Mouse (Mus musculus) neural tube, embryonic 13.5 days (tissue): ENCODE measurements around the gene Mapk7. TPM values are rescaled to one million over a fixed set of nuclear protein-coding genes. Genes with fewer than 3 reads are reported as not detected.
A peak's percentile ranks its signal among the peaks of the same experiment; 100 is the strongest.

Experiments
- ATAC-seq: fragments of 200-750 bp; cut with Nextera tagmentation; 2 replicates; pipeline ENCODE4 v1.8.0; 2017; ENCODE audit warnings: low read depth, mild to moderate bottlenecking, moderate TSS enrichment, moderate library complexity
- H3K27ac ChIP-seq: fragments of 300-500 bp; sonication (generic); replicated peaks from 2 replicates; pipeline ENCODE4 v1.5.1; 2015; ENCODE audit warnings: moderate library complexity, mild to moderate bottlenecking, inconsistent platforms
- H3K27me3 ChIP-seq: fragments of 300-500 bp; sonication (generic); 2 replicates; pipeline ENCODE4 v1.6.1; 2015; ENCODE audit warnings: mild to moderate bottlenecking, inconsistent platforms
- H3K36me3 ChIP-seq: fragments of 300-500 bp; sonication (generic); 2 replicates; pipeline ENCODE4 v1.6.1; 2015; ENCODE audit warnings: mild to moderate bottlenecking, inconsistent platforms
- H3K4me1 ChIP-seq: fragments of 300-500 bp; sonication (generic); replicated peaks from 2 replicates; pipeline ENCODE4 v1.6.1; 2015; ENCODE audit warnings: inconsistent platforms
- H3K4me2 ChIP-seq: fragments of 300-500 bp; sonication (generic); 2 replicates; pipeline ENCODE4 v1.6.1; 2015; ENCODE audit warnings: inconsistent platforms, mild to moderate bottlenecking, moderate library complexity
- H3K4me3 ChIP-seq: fragments of 300-500 bp; sonication (generic); 2 replicates; pipeline ENCODE4 v1.5.1; 2015; ENCODE audit warnings: mild to moderate bottlenecking, inconsistent platforms
- H3K9ac ChIP-seq: fragments of 300-500 bp; sonication (generic); 2 replicates; pipeline ENCODE4 v1.6.1; 2015; ENCODE audit warnings: moderate library complexity, mild to moderate bottlenecking, inconsistent platforms
- H3K9me3 ChIP-seq: fragments of 300-500 bp; sonication (generic); 2 replicates; pipeline ENCODE4 v1.6.1; 2016; ENCODE audit warnings: inconsistent platforms
- whole genome bisulfite sequencing: fragments of 180-500 bp; shearing (Covaris S2); methylation state at CpG from one replicate; pipeline ENCODE4 v1.1.7; 2015; 5-methylcytosine and 5-hydroxymethylcytosine counted together
- polyA plus RNA-seq: library from polyadenylated mRNA; unstranded; fragments of >200 nt; fragmentation: Nextera tagmentation; extraction: Ambion mirVana; gene quantifications from 2 replicates; pipeline ENCODE4 v1.2.1, GENCODE M21; 2015

The Mapk7 gene
- polyA plus RNA-seq, 1 experiment from 2014 or later, result 73.6 TPM

DNA sequence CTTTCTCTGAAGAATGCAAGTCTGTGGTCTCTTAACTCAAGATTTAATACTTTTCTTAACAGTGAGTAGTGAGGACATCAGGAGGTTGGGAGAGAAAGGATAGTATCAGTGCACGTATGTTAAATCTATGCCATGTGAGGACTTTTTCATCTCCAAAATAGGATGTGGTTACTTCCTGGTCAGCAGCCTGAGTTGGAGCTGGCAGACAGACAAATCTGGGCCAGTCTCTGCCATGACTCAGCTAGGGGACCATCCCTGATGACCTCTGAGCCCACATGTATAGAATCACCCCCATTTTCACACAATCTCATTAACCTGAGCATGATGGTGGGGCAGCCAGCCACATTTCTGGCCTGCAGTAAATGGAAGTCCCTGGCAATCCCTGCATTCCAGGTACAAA is 23.8 kb upstream of the Mapk7 start:
- H3K36me3 ChIP-seq, result peaks cover 81% of the 10 kb centered on the region
- H3K9ac ChIP-seq, result no peak overlapping the region
- H3K27ac ChIP-seq, result no peak overlapping the region
- no peaks in the 10 kb centered on the region for H3K9me3 ChIP-seq
- no peaks in the 10 kb centered on the region for H3K27me3 ChIP-seq
- H3K4me1 ChIP-seq, result no peaks in the 10 kb centered on the region
- H3K4me3 ChIP-seq, result no peak overlapping the region
- ATAC-seq, result no peak
- H3K4me2 ChIP-seq, result no peak overlapping the region
- 92% methylated on average over 1 of the region's 1 CpGs for WGBS

DNA sequence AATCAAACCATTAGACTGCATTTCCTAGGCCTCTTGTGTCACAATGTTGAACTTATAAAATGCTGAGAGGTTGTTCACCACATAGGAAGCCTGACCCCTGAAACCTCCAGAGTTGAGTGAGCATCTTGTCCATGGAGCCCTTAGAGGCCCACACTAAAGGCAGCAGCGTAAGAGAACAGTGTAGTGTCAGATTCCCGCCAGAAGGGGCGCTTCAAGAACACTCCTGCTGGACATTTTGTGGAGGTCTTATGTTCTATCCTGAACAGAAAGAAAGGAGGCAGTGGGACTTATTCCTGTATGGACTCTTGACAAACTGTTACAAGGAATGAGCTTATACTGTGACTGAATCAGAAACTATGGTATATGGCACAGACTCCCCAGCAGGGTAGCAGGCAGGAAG is 20.7 kb upstream of the Mapk7 start:
- ATAC-seq, result no peak
- H3K4me1 ChIP-seq, result no peaks in the 10 kb centered on the region
- H3K36me3 ChIP-seq, result peaks cover 81% of the 10 kb centered on the region
- no peak overlapping the region for H3K4me2 ChIP-seq
- no peak overlapping the region for H3K4me3 ChIP-seq
- H3K27ac ChIP-seq, result no peak overlapping the region
- no peak overlapping the region for H3K9ac ChIP-seq
- no peaks in the 10 kb centered on the region for H3K9me3 ChIP-seq
- H3K27me3 ChIP-seq, result no peaks in the 10 kb centered on the region
- 47% methylated on average over 3 of the region's 3 CpGs for WGBS

- Histone ChIP-seq H3K4me2 (peak within 1 kb of the TSS; percentile 77), H3K27me3 (no peaks in the 10 kb centered on the region), H3K9ac (peak within 1 kb of the TSS; percentile 79), H3K9me3 (no peaks in the 10 kb centered on the region), H3K4me1 (peaks cover 24% of the 10 kb centered on the region), H3K36me3 (peaks cover 6% of the 10 kb centered on the region), H3K4me3 (peak within 1 kb of the TSS; percentile 66), H3K27ac (peak within 1 kb of the TSS; percentile 91)
- under 1% methylated on average over 39 of the region's 39 CpGs for WGBS
- ATAC-seq, result peak; percentile 93
Measured at GRCm38 (mm10) chr11:61504713-61505257, 10.6 kb upstream of the Mapk7 start, which contains the start of gene B9d1. B9d1 (plus strand) TSS chr11:61505144.

- WGBS, result 70% methylated on average over 8 of the region's 8 CpGs
- Histone ChIP-seq H3K9me3 (no peaks in the 10 kb centered on the region), H3K4me2 (peak overlapping the region; percentile 77), H3K9ac (peak overlapping the region; percentile 79; the same call in 1 of the 2 replicates), H3K4me1 (peaks cover 24% of the 10 kb centered on the region), H3K27ac (peak overlapping the region; percentile 91), H3K4me3 (no peak overlapping the region), H3K36me3 (no peaks in the 10 kb centered on the region), H3K27me3 (no peaks in the 10 kb centered on the region)
- no peak for ATAC-seq
Measured at GRCm38 (mm10) chr11:61503933-61504332, 9.7 kb upstream of the Mapk7 start.

GRCm38 (mm10) chr11:61498736-61499504 is 4.7 kb upstream of the Mapk7 start:
- no peak overlapping the region for H3K27ac ChIP-seq
- H3K4me1 ChIP-seq, result peaks cover 4% of the 10 kb centered on the region
- 84% methylated on average over 6 of the region's 6 CpGs for WGBS
- H3K9ac ChIP-seq, result no peak overlapping the region
- no peaks in the 10 kb centered on the region for H3K36me3 ChIP-seq
- no peaks in the 10 kb centered on the region for H3K27me3 ChIP-seq
- H3K9me3 ChIP-seq, result no peaks in the 10 kb centered on the region
- no peak overlapping the region for H3K4me3 ChIP-seq
- H3K4me2 ChIP-seq, result no peak overlapping the region
- ATAC-seq, result no peak

DNA sequence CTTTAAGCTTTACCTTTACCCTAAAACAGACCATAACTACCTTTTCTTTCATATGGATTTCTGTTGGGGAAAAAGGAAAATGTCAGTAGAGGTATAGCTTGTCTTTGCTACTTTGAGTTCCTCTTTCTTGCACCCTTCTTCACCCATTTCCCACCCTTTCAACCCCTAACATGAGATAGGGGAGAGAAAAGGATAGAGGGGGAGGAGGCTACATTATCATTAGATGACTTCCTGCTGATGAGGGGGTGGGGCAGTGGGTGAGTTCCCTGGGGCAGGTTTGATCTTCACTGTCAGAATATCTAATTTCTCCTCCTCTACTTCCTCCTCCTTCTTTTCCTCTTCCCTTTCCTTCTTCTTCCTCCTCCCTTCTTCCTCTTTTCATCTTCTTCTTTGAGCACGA is 3.3 kb upstream of the Mapk7 start:
- no peak for ATAC-seq
- H3K27me3 ChIP-seq, result no peaks in the 10 kb centered on the region

DNA sequence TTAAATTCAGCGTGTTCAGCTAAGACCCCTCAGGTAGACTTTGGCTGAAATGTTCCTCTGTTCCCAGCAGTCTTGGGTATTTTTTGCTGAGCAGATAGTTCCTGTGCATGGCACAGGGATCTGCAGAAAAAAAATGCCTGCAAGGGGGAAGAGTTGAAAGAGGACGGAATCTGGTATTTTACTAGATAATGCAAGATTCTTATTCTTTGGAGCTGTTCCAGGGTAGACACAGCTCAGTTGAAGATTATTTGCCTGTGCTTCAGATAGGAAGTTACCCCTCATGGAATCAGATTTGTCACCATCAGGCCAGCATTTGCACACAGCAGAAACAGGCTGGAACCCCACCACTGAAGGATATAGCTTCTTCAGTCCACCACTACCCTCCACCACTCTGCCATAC is 1.3 kb upstream of the Mapk7 start:
- 90% methylated on average over 2 of the region's 2 CpGs for WGBS
- 0 out of 2 replicates have a peak overlapping the region, but pooled peaks have one; percentile 93 for H3K27ac ChIP-seq
- no peak for ATAC-seq

More for the DNA sequence above, 3.3 kb upstream of the Mapk7 start:
- H3K4me2 ChIP-seq, result no peak overlapping the region
- no peak overlapping the region for H3K27ac ChIP-seq
- H3K4me1 ChIP-seq, result peaks cover 10% of the 10 kb centered on the region
- no peak overlapping the region for H3K4me3 ChIP-seq
- H3K9ac ChIP-seq, result no peak overlapping the region
- no peaks in the 10 kb centered on the region for H3K9me3 ChIP-seq
- 87% methylated on average over 1 of the region's 1 CpGs for WGBS
- H3K36me3 ChIP-seq, result peaks cover 4% of the 10 kb centered on the region; the same call in 1 of the 2 replicates

DNA sequence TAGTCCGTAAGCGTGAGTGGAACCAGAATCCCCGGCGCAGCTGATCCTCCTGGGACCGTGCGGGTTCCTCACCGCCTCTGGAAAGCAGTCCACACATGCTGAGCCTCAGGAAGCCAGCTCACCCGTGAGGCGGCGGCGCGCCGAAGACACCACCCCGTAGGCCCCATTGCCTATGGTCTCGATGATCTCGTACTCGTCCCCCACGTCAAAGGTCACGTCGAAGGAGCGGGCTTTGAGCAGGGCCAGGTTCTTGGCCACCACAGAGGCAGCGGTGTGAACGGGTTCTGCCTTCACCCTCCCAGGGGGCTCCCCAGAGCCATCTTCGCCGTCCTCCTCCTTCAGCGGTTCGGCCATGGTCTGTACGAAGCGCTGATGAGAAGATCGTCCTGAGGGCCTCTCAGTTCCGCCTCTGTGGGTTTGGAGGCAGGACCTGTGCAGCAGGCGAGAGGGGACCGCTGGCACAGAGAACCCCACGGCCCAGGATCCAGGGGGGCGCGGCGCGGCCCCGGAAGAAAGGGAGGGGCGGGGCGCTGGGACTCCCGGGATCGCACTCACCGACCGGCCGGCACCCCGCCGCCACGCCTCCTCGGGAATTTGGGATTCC is 579 bp downstream of the Mapk7 start:
- Histone ChIP-seq H3K4me2 (peak overlapping the region; percentile 80), H3K27me3 (no peaks in the 10 kb centered on the region), H3K36me3 (peaks cover 42% of the 10 kb centered on the region), H3K9me3 (no peaks in the 10 kb centered on the region), H3K9ac (peak overlapping the region; percentile 95), H3K4me3 (peak overlapping the region; percentile 98), H3K27ac (peak overlapping the region; percentile 93), H3K4me1 (peaks cover 44% of the 10 kb centered on the region)
- ATAC-seq, result peak; percentile 79
- WGBS, result under 1% methylated on average over 37 of the region's 50 CpGs

More for the DNA sequence above, 1.3 kb upstream of the Mapk7 start:
- H3K4me3 ChIP-seq, result no peak overlapping the region
- H3K4me2 ChIP-seq, result no peak overlapping the region
- no peaks in the 10 kb centered on the region for H3K9me3 ChIP-seq
- H3K36me3 ChIP-seq, result peaks cover 23% of the 10 kb centered on the region
- H3K4me1 ChIP-seq, result peaks cover 25% of the 10 kb centered on the region
- no peak overlapping the region for H3K9ac ChIP-seq
- no peaks in the 10 kb centered on the region for H3K27me3 ChIP-seq

- H3K4me3 ChIP-seq, result peak overlapping the region; percentile 98
- H3K27me3 ChIP-seq, result no peaks in the 10 kb centered on the region
- peaks cover 51% of the 10 kb centered on the region for H3K4me1 ChIP-seq
- peak overlapping the region; percentile 93 for H3K27ac ChIP-seq
- WGBS, result 70% methylated on average over 12 of the region's 12 CpGs
- H3K9me3 ChIP-seq, result no peaks in the 10 kb centered on the region
- peaks cover 50% of the 10 kb centered on the region for H3K36me3 ChIP-seq
- H3K4me2 ChIP-seq, result peak overlapping the region; percentile 80
- no peak for ATAC-seq
- peak overlapping the region; percentile 95 for H3K9ac ChIP-seq
Measured at GRCm38 (mm10) chr11:61492749-61493401, 1.3 kb downstream of the Mapk7 start.

GRCm38 (mm10) chr11:61490944-61491520 is 3.2 kb downstream of the Mapk7 start:
- H3K4me2 ChIP-seq, result no peak overlapping the region
- WGBS, result 83% methylated on average over 22 of the region's 22 CpGs
- ATAC-seq, result no peak
- H3K4me1 ChIP-seq, result peaks cover 68% of the 10 kb centered on the region
- no peaks in the 10 kb centered on the region for H3K9me3 ChIP-seq
- no peak overlapping the region for H3K9ac ChIP-seq
- no peak overlapping the region for H3K4me3 ChIP-seq
- no peaks in the 10 kb centered on the region for H3K27me3 ChIP-seq
- no peak overlapping the region for H3K27ac ChIP-seq
- peaks cover 55% of the 10 kb centered on the region for H3K36me3 ChIP-seq

DNA sequence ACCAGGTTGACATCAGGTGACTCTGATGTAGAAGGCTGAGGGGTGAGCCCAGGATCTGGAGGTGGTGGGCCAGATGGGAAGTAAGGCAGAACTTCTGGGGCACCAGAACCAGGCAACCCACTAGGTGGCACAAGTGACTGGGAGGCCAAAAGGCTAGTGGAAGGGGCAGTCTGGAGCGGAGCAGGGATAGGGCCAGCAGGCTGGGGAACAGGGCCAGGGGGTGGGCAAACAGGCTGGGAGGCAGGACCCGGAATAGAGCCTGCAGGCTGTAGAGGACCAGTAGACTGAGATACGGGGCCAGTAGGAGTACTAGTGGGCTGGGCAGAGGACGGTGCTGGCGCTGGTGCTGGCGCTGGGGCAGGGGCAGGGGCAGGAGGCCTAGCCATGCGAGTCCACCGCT is 4.3 kb downstream of the Mapk7 start:
- 98% methylated on average over 8 of the region's 8 CpGs for WGBS
- H3K36me3 ChIP-seq, result peaks cover 55% of the 10 kb centered on the region
- H3K4me2 ChIP-seq, result no peak overlapping the region
- H3K27me3 ChIP-seq, result no peaks in the 10 kb centered on the region
- no peak overlapping the region for H3K27ac ChIP-seq
- H3K4me1 ChIP-seq, result peaks cover 79% of the 10 kb centered on the region
- H3K9ac ChIP-seq, result peak overlapping the region; percentile 31; the same call in 1 of the 2 replicates
- no peak for ATAC-seq
- no peak overlapping the region for H3K4me3 ChIP-seq
- H3K9me3 ChIP-seq, result no peaks in the 10 kb centered on the region
